Mouse (Mus musculus) erythroblast, embryonic 14.5 days (primary cell): ENCODE results near the gene Ppp2r2d.

Experiments used
- GATA1 ChIP-seq: IDR thresholded peaks from 2 replicates; pipeline ENCODE4 v1.6.1; 2012; ENCODE audit warnings: low read length, inconsistent platforms, mixed read lengths
- TAL1 ChIP-seq: IDR thresholded peaks from 3 replicates; pipeline ENCODE4 v1.6.1; 2012; ENCODE audit warnings: low read length, inconsistent platforms, mixed read lengths

- TF ChIP-seq TAL1 (no peak), GATA1 (no peak)
These were observed 2.4 kb downstream of the Ppp2r2d start for GRCm38 (mm10) chr7:138848028-138848920.
